ENCODE assay signal across 25 mouse cellular contexts in genomic region chr11:69174722-69175121, GRCm38 (mm10). TPM values are rescaled to one million over a fixed set of nuclear protein-coding genes. Genes with fewer than 3 reads are reported as not detected.
"Had no signal": no experiment of that assay in that cellular context is flagged by ENCODE, and none has a peak within 500 bp of the region (broad histone marks: within the 10 kb centered on the region; RNA-seq: fewer than 3 reads in every experiment).

No protein-coding gene starts in this region.

- H3K27me3 ChIP-seq: neural tube, embryonic 13.5 days; neural tube, embryonic 15.5 days had no signal

- ATAC-seq: midbrain, embryonic 16.5 days had no signal

- H3K9me3 ChIP-seq: midbrain, embryonic 10.5 days; midbrain, embryonic 12.5 days; neural tube, embryonic 13.5 days; neural tube, embryonic 15.5 days had no signal

- H3K4me3 ChIP-seq: midbrain, embryonic 10.5 days; midbrain, embryonic 12.5 days; myocyte; neural tube, embryonic 13.5 days; neural tube, embryonic 15.5 days had no signal

- DNase-seq: lung, adult 18-20 months; lung, embryonic 14.5 days; lung, postnatal 10 days; midbrain, embryonic 14.5 days; retina, postnatal 1 day; right cerebral cortex, adult 18-20 months; right cerebral cortex, postnatal 25 days; right cerebral cortex, postnatal 4 days; spleen, adult 18-20 months; thymus, adult 18-20 months; thymus, postnatal 14 days; thymus, postnatal 36 days had no signal

- H3K4me1 ChIP-seq: midbrain, embryonic 10.5 days; midbrain, embryonic 12.5 days; neural tube, embryonic 13.5 days; neural tube, embryonic 15.5 days had no signal

- H3K36me3 ChIP-seq: midbrain, embryonic 10.5 days; midbrain, embryonic 12.5 days; neural tube, embryonic 13.5 days; neural tube, embryonic 15.5 days had no signal

- H3K27ac ChIP-seq: midbrain, embryonic 10.5 days; midbrain, embryonic 12.5 days; neural tube, embryonic 13.5 days; neural tube, embryonic 15.5 days had no signal

RNA-seq across cellular contexts. Expression of gene Alox12b, which starts 17.9 kb away (rescaled TPM):
- total RNA-seq: megakaryocyte, adult 5-6 weeks; megakaryocyte-erythroid progenitor cell, adult 5-6 weeks had no signal
- polyA plus RNA-seq: liver, embryonic 16.5 days; lung, embryonic 14.5 days; lung, embryonic 16.5 days; midbrain, embryonic 10.5 days; myocyte; neural tube, embryonic 11.5 days; small intestine, adult 2 months; stomach, embryonic 14.5 days had no signal

RNA-seq across cellular contexts. Expression of gene Alox8, which starts 22.9 kb away (rescaled TPM):
- total RNA-seq: megakaryocyte-erythroid progenitor cell, adult 5-6 weeks had no signal
- polyA plus RNA-seq: lung, embryonic 14.5 days; myocyte; neural tube, embryonic 11.5 days; small intestine, adult 2 months; stomach, embryonic 14.5 days had no signal

RNA-seq across cellular contexts. Expression of gene Aloxe3, which starts 49.0 kb away (rescaled TPM):
- total RNA-seq: megakaryocyte-erythroid progenitor cell, adult 5-6 weeks had no signal

RNA-seq across cellular contexts. Expression of gene 9130213A22Rik, which starts 52.3 kb away (rescaled TPM):
- total RNA-seq: megakaryocyte, adult 5-6 weeks; megakaryocyte-erythroid progenitor cell, adult 5-6 weeks had no signal
- polyA plus RNA-seq: liver, embryonic 16.5 days; neural tube, embryonic 11.5 days had no signal

RNA-seq across cellular contexts. Expression of gene Hes7, which starts 54.5 kb away (rescaled TPM):
- total RNA-seq: megakaryocyte, adult 5-6 weeks; megakaryocyte-erythroid progenitor cell, adult 5-6 weeks had no signal
